Mouse (Mus musculus) heart, adult 2 months (tissue): ENCODE measurements around the gene Adamts13. TPM values are rescaled to one million over a fixed set of nuclear protein-coding genes. Genes with fewer than 3 reads are reported as not detected.

Experiments used
- DNase-seq, 2 experiments: peaks; one replicate each; pipeline ENCODE4 v3.0.0; 2021
- H3K27ac ChIP-seq: fragments of 200-600 bp; 2 replicates; pipeline ENCODE4 v1.8.1; 2022
- H3K27me3 ChIP-seq: fragments of 200-500 bp; 2 replicates; pipeline ENCODE4 v1.6.1; 2012; ENCODE audit warnings: mild to moderate bottlenecking, low read length, inconsistent platforms, mixed read lengths; ENCODE audit not compliant: control insufficient read depth, insufficient read depth
- H3K36me3 ChIP-seq: fragments of 200-500 bp; 2 replicates; pipeline ENCODE4 v1.6.1; 2012; ENCODE audit warnings: low read length, inconsistent platforms; ENCODE audit not compliant: control insufficient read depth, insufficient read depth
- H3K4me1 ChIP-seq: fragments of 200-500 bp; 2 replicates; pipeline ENCODE4 v1.6.1; 2011; ENCODE audit warnings: low read length; ENCODE audit not compliant: control insufficient read depth, insufficient read depth
- H3K4me3 ChIP-seq: fragments of 200-600 bp; 2 replicates; pipeline ENCODE4 v1.8.1; 2022
- H3K79me2 ChIP-seq: fragments of 200-500 bp; replicated peaks from 2 replicates; pipeline ENCODE4 v1.6.1; 2012; ENCODE audit warnings: mild to moderate bottlenecking, inconsistent platforms, low read length, moderate library complexity, mixed read lengths; ENCODE audit not compliant: control insufficient read depth, insufficient read depth
- H3K9ac ChIP-seq: fragments of 200-500 bp; 2 replicates; pipeline ENCODE4 v1.6.1; 2012; ENCODE audit warnings: low read depth, mild to moderate bottlenecking, control low read depth, inconsistent platforms, low read length, mixed read lengths
- CTCF ChIP-seq: fragments of 200-600 bp; IDR thresholded peaks from 2 replicates; pipeline ENCODE4 v1.8.1; 2022; ENCODE audit warnings: antibody characterized with exemption, mild to moderate bottlenecking, moderate library complexity
- EP300 ChIP-seq: fragments of 200-500 bp; IDR thresholded peaks from 2 replicates; pipeline ENCODE4 v1.6.1; 2011; ENCODE audit warnings: low read depth, low read length, control low read depth; ENCODE audit not compliant: insufficient read depth
- POLR2A ChIP-seq: fragments of 200-500 bp; IDR thresholded peaks from 2 replicates; pipeline ENCODE4 v1.6.1; 2011; ENCODE audit warnings: mild to moderate bottlenecking, low read depth, low read length, control low read depth; ENCODE audit not compliant: insufficient read depth
- WGBS: fragments of 180-500 bp; shearing (Covaris S2); methylation state at CpG from one replicate; pipeline ENCODE4 v1.1.7; 2018; 5-methylcytosine and 5-hydroxymethylcytosine counted together
- intact Hi-C: fragments of 180-260 bp; cut with DNase I; formaldehyde crosslinking; loops from one replicate; pipeline ENCODE4 v1.15.1; 2025
- polyA plus RNA-seq: library from polyadenylated mRNA; depleted of rRNA; stranded (reverse); fragments of >200 nt; gene quantifications from 2 replicates; pipeline ENCODE4 v1.2.3, GENCODE M21; 2012
- total RNA-seq, 2 experiments: library from RNA; stranded (reverse); gene quantifications; 2 replicates each; pipeline ENCODE4 v1.2.3; 2021

Adamts13 gene
- total and polyA plus RNA-seq, 3 experiments: not detected

GRCm38 (mm10) chr2:26984179-26984578 lies 11.0 kb downstream of the Adamts13 start:
- Histone ChIP-seq H3K27ac (no peak overlapping the region), H3K36me3 (no peaks in the 10 kb centered on the region), H3K27me3 (no peaks in the 10 kb centered on the region), H3K4me3 (no peak overlapping the region), H3K4me1 (no peaks in the 10 kb centered on the region), H3K79me2 (no peaks in the 10 kb centered on the region), H3K9ac (no peak overlapping the region)
- DNase-seq: no peak
- intact Hi-C loops: no loop called here
- no peak for TF ChIP-seq EP300
- TF ChIP-seq CTCF: no peak
- TF ChIP-seq POLR2A: no peak
- WGBS: 65% methylated on average over 2 of the region's 2 CpGs

DNA sequence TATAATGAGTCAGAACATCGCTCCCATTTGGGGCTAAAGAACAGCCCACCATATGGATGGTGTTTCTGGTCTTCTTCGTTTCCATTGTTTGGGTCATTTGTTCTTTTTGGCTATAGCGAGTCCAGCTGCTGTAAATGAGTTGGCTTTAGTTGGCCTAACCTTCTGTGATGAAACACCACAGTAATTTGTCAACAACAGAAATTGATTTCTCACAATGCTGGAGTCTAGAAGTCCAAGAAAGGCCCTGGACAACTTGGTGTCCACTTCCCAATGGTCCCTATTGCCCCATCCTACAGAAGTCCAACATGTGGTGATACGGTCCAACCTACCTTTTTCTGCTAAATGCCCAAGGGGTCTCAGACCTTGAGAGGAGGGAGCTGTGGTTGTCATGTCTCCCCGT lies 11.4 kb downstream of the Adamts13 start:
- Histone ChIP-seq H3K27me3 (no peaks in the 10 kb centered on the region), H3K79me2 (no peaks in the 10 kb centered on the region), H3K36me3 (no peaks in the 10 kb centered on the region), H3K9ac (no peak overlapping the region), H3K4me3 (no peak overlapping the region), H3K27ac (no peak overlapping the region), H3K4me1 (no peaks in the 10 kb centered on the region)
- no peak for DNase-seq
- TF ChIP-seq EP300 (no peak), POLR2A (no peak), CTCF (no peak)
- 70% methylated on average over 5 of the region's 5 CpGs for WGBS
- intact Hi-C loops: no loop called here

DNA sequence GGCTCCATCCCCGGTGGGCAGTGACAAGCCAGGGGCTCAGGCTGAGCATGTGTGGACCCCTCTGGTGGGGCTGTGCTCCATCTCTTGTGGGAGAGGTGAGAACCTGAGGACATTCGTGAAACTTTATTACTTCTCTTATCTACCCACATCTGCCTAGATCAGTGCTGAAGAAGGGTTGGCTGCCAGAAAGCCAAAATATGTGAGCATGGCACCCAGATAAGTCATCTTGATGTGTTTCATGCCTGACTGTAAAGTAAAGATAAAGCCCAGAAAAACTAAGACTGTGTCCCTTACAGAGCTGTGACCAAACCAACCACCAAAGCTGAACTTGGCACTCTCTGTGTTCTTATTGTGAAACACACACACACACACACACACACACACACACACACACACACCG lies 20.7 kb downstream of the Adamts13 start:
- Histone ChIP-seq H3K79me2 (no peaks in the 10 kb centered on the region), H3K27ac (no peak overlapping the region), H3K4me3 (no peak overlapping the region), H3K36me3 (no peaks in the 10 kb centered on the region), H3K4me1 (no peaks in the 10 kb centered on the region), H3K9ac (no peak overlapping the region), H3K27me3 (no peaks in the 10 kb centered on the region)
- intact Hi-C loops: no loop called here
- TF ChIP-seq POLR2A (no peak), EP300 (no peak), CTCF (no peak)
- WGBS: 71% methylated on average over 3 of the region's 3 CpGs
- DNase-seq: no peak

GRCm38 (mm10) chr2:26997498-26997897 lies 24.3 kb downstream of the Adamts13 start:
- WGBS: 83% methylated on average over 1 of the region's 1 CpGs
- TF ChIP-seq EP300 (no peak), CTCF (peak; percentile 29), POLR2A (no peak)
- Histone ChIP-seq H3K36me3 (no peaks in the 10 kb centered on the region), H3K9ac (no peak overlapping the region), H3K79me2 (no peaks in the 10 kb centered on the region), H3K4me1 (no peaks in the 10 kb centered on the region), H3K27ac (no peak overlapping the region), H3K4me3 (no peak overlapping the region), H3K27me3 (no peaks in the 10 kb centered on the region)
- intact Hi-C loops: no loop called here
- no peak for DNase-seq

DNA sequence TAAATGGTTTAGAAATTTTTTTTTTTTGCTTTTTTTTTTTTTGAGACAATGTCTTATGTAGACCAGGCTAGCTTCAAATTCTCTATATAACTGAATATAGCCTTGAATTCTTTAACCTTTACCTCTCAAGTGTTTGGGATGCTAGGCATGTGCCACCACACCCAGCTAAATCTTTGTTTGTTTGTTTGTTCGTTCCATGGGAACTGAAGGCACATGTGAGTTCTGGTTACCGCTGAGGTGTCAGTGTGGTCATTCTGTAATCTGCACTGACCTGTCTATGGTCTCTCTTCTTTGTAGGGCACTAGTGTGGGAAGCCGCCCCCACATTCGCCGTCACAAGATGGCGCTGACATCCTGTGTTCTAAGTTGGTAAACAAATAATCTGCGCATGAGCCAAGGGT lies 24.8 kb downstream of the Adamts13 start:
- WGBS: 90% methylated on average over 7 of the region's 7 CpGs
- TF ChIP-seq EP300: no peak
- TF ChIP-seq CTCF: no peak
- TF ChIP-seq POLR2A: no peak
- Histone ChIP-seq H3K27me3 (no peaks in the 10 kb centered on the region), H3K79me2 (no peaks in the 10 kb centered on the region), H3K36me3 (no peaks in the 10 kb centered on the region), H3K9ac (no peak overlapping the region), H3K4me3 (no peak overlapping the region), H3K27ac (no peak overlapping the region), H3K4me1 (no peaks in the 10 kb centered on the region)
- intact Hi-C loops: no loop called here
- DNase-seq: no peak

DNA sequence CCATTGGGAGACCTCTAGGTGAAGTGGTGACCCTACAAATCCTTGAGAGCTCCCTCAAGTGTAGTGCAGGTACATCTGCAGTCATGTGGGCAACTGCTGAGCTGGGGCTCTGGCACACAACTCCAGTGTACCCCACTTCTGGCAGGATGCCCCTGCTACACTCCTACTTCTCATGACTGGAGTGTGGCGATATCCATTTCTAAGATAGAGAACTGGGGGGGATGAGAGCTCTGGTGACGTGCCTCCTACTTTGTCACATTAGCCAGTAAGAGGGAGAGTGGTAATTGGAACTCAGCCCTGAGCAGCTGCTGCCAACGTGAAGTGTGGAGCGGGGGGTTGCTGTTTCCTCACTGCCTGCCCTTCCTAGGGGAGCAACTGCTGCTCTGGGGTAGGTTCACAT lies 33.0 kb downstream of the Adamts13 start:
- intact Hi-C loops: no loop called here
- no peak for TF ChIP-seq POLR2A
- no peak for TF ChIP-seq EP300
- no peak for TF ChIP-seq CTCF
- no peak overlapping the region for H3K4me3 ChIP-seq
- H3K79me2 ChIP-seq: no peaks in the 10 kb centered on the region
- no peaks in the 10 kb centered on the region for H3K27me3 ChIP-seq
- H3K4me1 ChIP-seq: peaks cover 5% of the 10 kb centered on the region
- DNase-seq: no peak
- H3K9ac ChIP-seq: no peak overlapping the region
- H3K36me3 ChIP-seq: no peaks in the 10 kb centered on the region
- 52% methylated on average over 4 of the region's 4 CpGs for WGBS
- no peak overlapping the region for H3K27ac ChIP-seq
